Mouse (Mus musculus): ENCODE measurements around the gene Gm3173. TPM values are rescaled to one million over a fixed set of nuclear protein-coding genes. Genes with fewer than 3 reads are reported as not detected.
"Not testable (repeated sequence)": the region's sequence is repeated elsewhere in the genome, so short reads cannot be mapped to it uniquely, and the experiment has no call there.

Gm3173 gene
- not detected in 2 replicates for polyA plus RNA-seq (2014; fragmentation: Nextera tagmentation; extraction: Ambion mirVana)

DNA sequence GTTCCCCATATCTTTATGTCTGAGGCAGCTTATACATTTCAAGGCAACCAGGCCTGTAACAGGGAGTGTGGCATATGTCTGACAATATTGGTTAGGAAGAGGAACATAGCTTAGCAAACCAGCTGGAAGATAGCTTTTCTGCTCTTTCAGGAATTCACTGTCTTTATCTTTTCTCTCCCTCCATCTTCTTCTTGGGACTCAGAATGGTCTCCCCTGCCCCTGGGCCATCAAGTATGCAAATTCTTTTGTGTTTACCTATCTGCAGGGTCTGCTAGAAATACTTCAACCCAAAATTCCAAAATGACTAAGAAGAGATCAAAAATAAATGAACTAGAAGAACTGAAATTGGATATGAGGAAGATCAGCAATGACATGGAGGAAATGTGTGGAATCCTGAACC, at the start of gene Gm3173:
Gene Gm3173 (plus strand): TSS at position 301 of the 400 bp plus-strand sequence.
- ATAC-seq (ENCODE audit: low FRiP score, low TSS enrichment); H3K4me2 ChIP-seq (replicated peaks; ENCODE audit: low read depth, low read length); H3K27ac ChIP-seq (ENCODE audit: low read depth, low read length): not testable (repeated sequence)

DNA sequence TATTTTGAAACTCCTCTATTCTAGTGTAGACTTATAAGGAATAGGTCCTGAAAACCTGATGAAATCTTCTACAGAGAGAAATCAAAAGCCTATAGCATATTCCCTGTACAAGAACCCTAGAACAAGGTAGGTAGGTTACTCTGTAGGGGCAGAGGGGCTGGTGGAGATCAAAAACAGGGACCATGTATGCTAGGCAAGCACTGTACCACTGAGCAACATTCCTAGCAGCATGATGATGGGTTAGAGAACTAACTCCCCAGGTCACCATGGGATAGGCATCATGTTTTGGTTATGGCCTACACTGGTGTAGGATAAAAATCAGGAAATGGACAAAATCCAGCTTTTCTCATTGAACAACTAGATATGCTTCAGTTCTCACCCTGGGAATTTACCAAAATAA, 45.2 kb upstream of the Gm3173 start:
- not testable (repeated sequence) for H3K4me1 ChIP-seq (ENCODE audit: control insufficient read depth, insufficient read depth, low read length); H3K36me3 ChIP-seq (ENCODE audit: control insufficient read depth, insufficient read depth, low read length); H3K27me3 ChIP-seq (ENCODE audit: control insufficient read depth, insufficient read depth, low read length); H3K9ac ChIP-seq (ENCODE audit: low read depth, low read length); H3K9me3 ChIP-seq (ENCODE audit: control insufficient read depth, low read length); H3K4me2 ChIP-seq (replicated peaks; ENCODE audit: low read depth, low read length); H3K27ac ChIP-seq (ENCODE audit: low read depth, low read length); H3K4me3 ChIP-seq (ENCODE audit: low read length); ATAC-seq (ENCODE audit: low FRiP score, low TSS enrichment)

More for the DNA sequence above, at the start of gene Gm3173:
- not testable (repeated sequence) for H3K4me1 ChIP-seq (ENCODE audit: control insufficient read depth, insufficient read depth, low read length); H3K4me3 ChIP-seq (ENCODE audit: low read length); H3K9ac ChIP-seq (ENCODE audit: low read depth, low read length); H3K9me3 ChIP-seq (ENCODE audit: control insufficient read depth, low read length); H3K27me3 ChIP-seq (ENCODE audit: control insufficient read depth, insufficient read depth, low read length); H3K36me3 ChIP-seq (ENCODE audit: control insufficient read depth, insufficient read depth, low read length)

DNA sequence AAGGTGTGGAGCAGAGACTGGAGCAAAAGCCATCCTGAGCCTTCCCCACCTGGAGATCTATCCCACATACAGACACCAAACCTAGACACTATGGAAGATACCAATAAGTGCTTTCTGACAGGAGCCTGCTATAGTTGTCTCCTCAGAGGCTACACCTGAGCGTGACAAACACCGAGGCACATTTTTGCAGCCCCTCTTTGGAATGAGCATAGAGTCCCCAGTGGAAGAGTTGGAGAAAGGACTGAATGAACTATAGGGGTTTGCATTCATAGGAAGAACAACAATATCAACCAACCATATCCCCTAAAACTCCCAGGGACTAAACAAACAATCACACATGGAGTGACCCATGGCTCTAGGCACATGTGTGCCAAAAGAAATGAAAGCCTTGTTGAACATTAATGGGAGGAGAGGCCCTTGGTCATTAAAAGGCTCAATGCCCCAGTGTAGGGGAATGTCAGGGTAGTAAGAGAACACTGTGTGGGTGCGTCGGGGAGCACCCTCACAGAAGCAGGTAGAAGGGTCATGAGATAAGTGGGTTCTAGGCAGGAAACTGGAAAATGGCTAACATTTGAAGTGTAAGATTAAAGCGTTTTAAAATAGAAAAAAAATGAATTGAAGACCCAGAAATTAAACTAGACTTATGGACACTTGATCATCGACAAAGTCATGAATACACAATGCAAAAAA, 37.8 kb upstream of the Gm3173 start:
- not testable (repeated sequence) for ATAC-seq (ENCODE audit: low FRiP score, low TSS enrichment); H3K4me3 ChIP-seq (ENCODE audit: low read length); H3K36me3 ChIP-seq (ENCODE audit: control insufficient read depth, insufficient read depth, low read length); H3K27ac ChIP-seq (ENCODE audit: low read depth, low read length); H3K27me3 ChIP-seq (ENCODE audit: control insufficient read depth, insufficient read depth, low read length); H3K9me3 ChIP-seq (ENCODE audit: control insufficient read depth, low read length); H3K4me1 ChIP-seq (ENCODE audit: control insufficient read depth, insufficient read depth, low read length); H3K9ac ChIP-seq (ENCODE audit: low read depth, low read length); H3K4me2 ChIP-seq (replicated peaks; ENCODE audit: low read depth, low read length)
- 92% methylated on average over 2 of the region's 6 CpGs for WGBS

DNA sequence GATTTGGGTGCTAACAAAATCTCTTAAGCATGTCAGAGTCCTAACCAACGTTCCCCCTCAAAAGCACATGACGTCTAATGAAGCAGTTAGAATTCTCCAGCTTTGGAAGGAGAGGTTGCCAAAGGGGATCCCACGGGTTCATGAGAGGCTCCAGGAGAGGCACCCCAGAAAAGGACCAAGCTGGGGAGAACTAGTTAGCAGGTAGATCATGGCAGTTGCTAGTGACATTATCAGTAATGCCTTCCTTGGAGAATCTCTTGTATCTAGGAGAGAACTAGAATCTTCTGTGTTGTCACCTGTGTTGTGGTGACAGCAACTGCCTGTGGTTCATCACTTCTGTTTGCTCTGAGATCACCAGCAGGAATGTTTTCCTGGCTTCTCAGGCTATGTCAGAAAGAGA, 33.6 kb upstream of the Gm3173 start, which contains the start of gene Gm3159:
Gene Gm3159 (plus strand): TSS at position 301 of the 400 bp plus-strand sequence.
- H3K4me1 ChIP-seq (ENCODE audit: control insufficient read depth, insufficient read depth, low read length); H3K4me3 ChIP-seq (ENCODE audit: low read length); H3K36me3 ChIP-seq (ENCODE audit: control insufficient read depth, insufficient read depth, low read length); H3K9me3 ChIP-seq (ENCODE audit: control insufficient read depth, low read length); ATAC-seq (ENCODE audit: low FRiP score, low TSS enrichment); H3K4me2 ChIP-seq (replicated peaks; ENCODE audit: low read depth, low read length); H3K27ac ChIP-seq (ENCODE audit: low read depth, low read length); H3K9ac ChIP-seq (ENCODE audit: low read depth, low read length); H3K27me3 ChIP-seq (ENCODE audit: control insufficient read depth, insufficient read depth, low read length): not testable (repeated sequence)
- 67% methylated on average over 1 of the region's 3 CpGs for WGBS

DNA sequence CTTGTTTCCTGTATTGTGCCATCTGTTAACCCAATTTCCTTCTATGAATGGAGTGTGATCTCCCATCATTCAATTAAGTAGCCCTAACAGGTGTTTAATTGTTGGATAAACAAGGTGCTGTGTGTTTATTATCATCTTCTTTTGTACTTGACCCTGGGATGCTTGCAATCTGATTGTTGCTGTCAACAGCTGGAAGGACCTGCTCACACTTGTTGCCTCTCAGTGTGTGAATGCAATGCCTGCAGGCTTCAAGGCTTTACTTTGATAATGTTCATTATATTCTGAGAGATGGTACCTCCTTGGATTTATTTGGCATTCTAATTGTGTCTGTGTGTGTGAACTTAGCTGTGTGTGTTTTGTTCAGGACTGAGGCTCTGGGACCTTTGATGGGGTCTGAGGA, 32.2 kb upstream of the Gm3173 start:
- not testable (repeated sequence) for H3K9ac ChIP-seq (ENCODE audit: low read depth, low read length); H3K4me3 ChIP-seq (ENCODE audit: low read length); H3K4me1 ChIP-seq (ENCODE audit: control insufficient read depth, insufficient read depth, low read length); ATAC-seq (ENCODE audit: low FRiP score, low TSS enrichment); H3K27me3 ChIP-seq (ENCODE audit: control insufficient read depth, insufficient read depth, low read length); H3K4me2 ChIP-seq (replicated peaks; ENCODE audit: low read depth, low read length); H3K9me3 ChIP-seq (ENCODE audit: control insufficient read depth, low read length); H3K36me3 ChIP-seq (ENCODE audit: control insufficient read depth, insufficient read depth, low read length); H3K27ac ChIP-seq (ENCODE audit: low read depth, low read length)

DNA sequence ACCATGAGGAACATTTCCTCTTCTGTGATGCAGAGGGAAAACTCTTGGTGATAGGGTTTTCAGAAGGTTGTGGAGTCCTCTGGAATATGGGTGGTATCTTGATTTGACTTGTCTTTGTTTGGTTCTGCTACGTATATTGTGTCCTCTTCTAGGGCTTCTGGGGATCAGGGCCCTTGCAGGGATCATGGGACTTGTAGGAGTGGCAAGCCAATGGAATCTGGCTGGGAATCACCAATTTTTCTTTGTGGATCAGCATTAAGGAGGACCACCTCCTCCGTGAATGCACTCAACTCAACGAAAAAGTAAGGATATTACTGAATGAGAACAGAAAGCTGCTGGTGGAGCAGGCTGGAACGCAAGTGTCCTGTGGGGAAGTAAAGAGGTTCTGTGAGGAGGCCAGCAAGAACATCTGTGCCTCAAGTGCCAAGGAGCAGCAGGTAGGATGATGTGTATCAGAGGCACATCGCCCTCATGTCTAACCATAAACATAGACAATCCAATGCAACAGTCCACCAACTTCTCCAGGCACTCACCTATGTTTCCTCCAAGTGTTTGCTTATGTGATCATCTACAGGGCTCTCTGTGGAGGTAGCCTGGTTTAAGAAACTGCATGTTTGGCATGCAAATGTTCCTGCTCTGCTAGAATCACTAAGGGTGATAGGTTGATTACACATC, 30.5 kb upstream of the Gm3173 start:
- not testable (repeated sequence) for H3K27ac ChIP-seq (ENCODE audit: low read depth, low read length); H3K36me3 ChIP-seq (ENCODE audit: control insufficient read depth, insufficient read depth, low read length); H3K4me3 ChIP-seq (ENCODE audit: low read length); ATAC-seq (ENCODE audit: low FRiP score, low TSS enrichment); H3K27me3 ChIP-seq (ENCODE audit: control insufficient read depth, insufficient read depth, low read length); H3K9me3 ChIP-seq (ENCODE audit: control insufficient read depth, low read length); H3K9ac ChIP-seq (ENCODE audit: low read depth, low read length); H3K4me1 ChIP-seq (ENCODE audit: control insufficient read depth, insufficient read depth, low read length); H3K4me2 ChIP-seq (replicated peaks; ENCODE audit: low read depth, low read length)
- whole genome bisulfite sequencing: 93% methylated on average over 5 of the region's 5 CpGs

DNA sequence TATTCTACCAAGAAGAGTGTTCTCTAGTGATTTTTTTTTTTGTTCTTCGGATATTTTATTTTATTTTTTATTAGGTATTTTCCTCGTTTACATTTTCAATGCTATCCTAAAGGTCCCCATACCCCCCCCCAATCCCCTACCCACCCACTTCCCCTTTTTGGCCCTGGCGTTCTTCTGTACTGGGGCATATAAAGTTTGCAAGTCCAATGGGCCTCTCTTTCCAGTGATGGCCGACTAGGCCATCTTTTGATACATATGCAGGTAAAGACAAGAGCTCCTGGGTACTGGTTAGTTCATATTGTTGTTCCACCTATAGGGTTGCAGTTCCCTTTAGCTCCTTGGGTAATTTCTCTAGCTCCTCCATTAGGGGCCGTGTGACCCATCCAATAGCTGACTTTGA, 29.5 kb upstream of the Gm3173 start:
- not testable (repeated sequence) for H3K36me3 ChIP-seq (ENCODE audit: control insufficient read depth, insufficient read depth, low read length); H3K9ac ChIP-seq (ENCODE audit: low read depth, low read length)
- WGBS: 78% methylated on average over 4 of the region's 5 CpGs

DNA sequence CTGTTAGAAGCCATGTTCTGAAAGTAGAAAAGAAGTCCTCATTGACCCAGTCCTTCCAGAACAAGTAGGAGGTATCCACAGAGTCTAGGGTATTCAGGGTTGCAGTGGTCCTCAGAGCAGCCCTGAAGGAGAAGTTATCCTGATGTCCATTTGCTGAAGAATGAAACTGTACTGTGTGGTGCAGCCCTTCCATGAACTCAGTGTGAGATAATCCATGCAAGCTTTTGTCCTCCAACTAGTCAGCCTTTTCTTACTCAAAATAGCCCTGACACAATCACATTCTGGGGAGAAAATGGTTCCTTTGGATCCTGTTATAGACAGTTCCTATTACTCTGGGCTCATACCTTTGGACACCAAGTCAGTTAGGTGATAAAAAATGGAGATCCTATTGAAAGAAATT, 27.0 kb upstream of the Gm3173 start:
- H3K4me3 ChIP-seq (ENCODE audit: low read length); H3K27me3 ChIP-seq (ENCODE audit: control insufficient read depth, insufficient read depth, low read length); ATAC-seq (ENCODE audit: low FRiP score, low TSS enrichment); H3K4me1 ChIP-seq (ENCODE audit: control insufficient read depth, insufficient read depth, low read length); H3K9me3 ChIP-seq (ENCODE audit: control insufficient read depth, low read length); H3K9ac ChIP-seq (ENCODE audit: low read depth, low read length); H3K36me3 ChIP-seq (ENCODE audit: control insufficient read depth, insufficient read depth, low read length); H3K4me2 ChIP-seq (replicated peaks; ENCODE audit: low read depth, low read length); H3K27ac ChIP-seq (ENCODE audit: low read depth, low read length): not testable (repeated sequence)

More for the DNA sequence above, 29.5 kb upstream of the Gm3173 start:
- H3K4me3 ChIP-seq (ENCODE audit: low read length); H3K4me1 ChIP-seq (ENCODE audit: control insufficient read depth, insufficient read depth, low read length); H3K4me2 ChIP-seq (replicated peaks; ENCODE audit: low read depth, low read length); H3K27me3 ChIP-seq (ENCODE audit: control insufficient read depth, insufficient read depth, low read length); ATAC-seq (ENCODE audit: low FRiP score, low TSS enrichment); H3K27ac ChIP-seq (ENCODE audit: low read depth, low read length); H3K9me3 ChIP-seq (ENCODE audit: control insufficient read depth, low read length): not testable (repeated sequence)

DNA sequence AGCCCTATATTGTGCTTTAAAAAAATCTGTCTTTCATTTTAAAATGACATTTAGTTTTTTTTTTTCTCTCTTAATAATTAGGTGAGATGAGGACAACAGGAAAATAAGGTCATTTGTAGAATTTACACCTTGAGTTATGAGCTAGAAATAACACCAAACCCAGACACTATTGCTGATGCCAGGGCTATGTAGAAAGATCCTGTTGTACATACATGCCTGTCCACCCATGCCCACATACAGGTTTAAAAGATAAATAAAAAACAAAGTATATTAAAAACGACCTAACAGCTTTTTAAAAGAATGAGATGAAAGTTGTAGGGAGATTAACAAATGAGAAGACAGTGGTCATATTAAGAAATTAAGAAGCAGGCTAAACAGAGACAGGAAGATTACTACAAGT, 20.9 kb upstream of the Gm3173 start:
- not testable (repeated sequence) for H3K36me3 ChIP-seq (ENCODE audit: control insufficient read depth, insufficient read depth, low read length); H3K4me2 ChIP-seq (replicated peaks; ENCODE audit: low read depth, low read length); ATAC-seq (ENCODE audit: low FRiP score, low TSS enrichment); H3K9ac ChIP-seq (ENCODE audit: low read depth, low read length); H3K27me3 ChIP-seq (ENCODE audit: control insufficient read depth, insufficient read depth, low read length); H3K4me3 ChIP-seq (ENCODE audit: low read length); H3K27ac ChIP-seq (ENCODE audit: low read depth, low read length); H3K9me3 ChIP-seq (ENCODE audit: control insufficient read depth, low read length); H3K4me1 ChIP-seq (ENCODE audit: control insufficient read depth, insufficient read depth, low read length)
- WGBS: no CpG with 5 or more reads among the region's 1 CpGs
